Mouse (Mus musculus) T-helper 17 cell (primary cell): ENCODE measurements around the gene Chrna3.

Experiments used
- in situ Hi-C, 2 experiments: fragments of 300-600 bp; cut with MboI, MseI; formaldehyde crosslinking; loops; 1 replicate in 1 of 2; 2 replicates in 1 of 2; pipeline ENCODE4 v1.15.1; 2025; ENCODE audit warnings: high pct_unique_total_duplicates in 2 of 2

The Chrna3 gene

GRCm38 (mm10) chr9:55003609-55004008 lies 22.8 kb downstream of the Chrna3 start:
- in situ Hi-C loops, result no loop called here

DNA sequence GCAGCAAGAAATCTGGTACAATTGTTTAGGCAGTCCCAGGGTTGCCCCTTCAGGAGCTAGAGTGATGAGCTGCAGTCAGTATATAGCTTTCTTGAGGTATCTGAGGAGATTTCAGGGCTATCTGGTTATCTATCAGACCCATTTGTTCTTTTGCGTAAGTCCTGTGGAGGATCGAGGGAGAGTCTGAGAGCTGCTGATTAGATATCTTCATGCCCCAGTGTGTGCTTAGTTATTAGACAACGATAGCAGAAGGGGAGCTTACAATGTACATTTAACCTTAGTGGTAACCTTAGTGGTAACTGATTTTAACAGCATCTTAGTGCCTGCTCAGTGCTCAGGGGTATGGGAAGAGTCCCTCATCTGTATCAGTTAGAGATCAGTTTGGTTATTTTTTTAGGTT lies 30.7 kb downstream of the Chrna3 start:
- in situ Hi-C loops, result no loop called here

DNA sequence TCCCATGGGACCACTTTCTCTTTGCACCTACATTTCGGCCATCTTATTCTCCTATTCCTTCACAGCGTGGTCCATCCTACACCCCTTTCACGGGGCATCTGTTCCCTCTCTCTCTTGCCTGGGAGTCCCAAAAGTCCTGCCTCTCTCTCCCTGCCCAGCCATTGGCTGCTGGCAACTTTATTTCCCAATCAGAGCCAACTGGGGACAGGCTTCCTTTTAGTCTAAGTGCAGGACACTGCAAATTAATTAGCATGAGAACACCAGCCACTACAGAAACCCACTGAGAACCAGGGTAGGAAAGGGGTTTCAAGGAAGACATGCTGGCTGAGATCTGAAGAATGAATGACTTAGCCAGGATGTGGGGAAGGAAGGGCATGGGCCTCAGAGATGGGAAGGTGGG lies 32.0 kb downstream of the Chrna3 start:
- in situ Hi-C loops, result no loop called here

DNA sequence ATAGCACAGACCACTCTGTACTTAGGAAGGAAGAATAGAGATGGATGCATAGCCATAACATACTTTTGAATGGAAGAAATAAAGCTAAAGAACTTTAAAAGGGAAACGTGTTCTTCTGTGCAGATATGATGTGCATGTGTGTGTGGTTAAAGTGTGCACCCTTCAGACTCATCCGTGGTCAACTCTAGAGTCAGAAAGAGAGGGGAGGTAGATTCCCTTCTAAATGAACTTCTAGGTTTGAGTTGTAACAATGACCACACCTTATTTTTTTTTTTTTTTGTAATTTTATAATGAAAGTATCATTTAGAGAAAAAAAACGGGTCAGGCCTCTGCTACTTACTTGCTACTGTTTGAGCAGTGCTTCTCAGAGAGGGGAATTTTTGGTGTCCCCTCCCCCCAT lies 36.0 kb downstream of the Chrna3 start:
- in situ Hi-C loops, result no loop called here

- in situ Hi-C loops, result no loop called here
Measured at GRCm38 (mm10) chr9:54982401-54982800, 44.0 kb downstream of the Chrna3 start.

DNA sequence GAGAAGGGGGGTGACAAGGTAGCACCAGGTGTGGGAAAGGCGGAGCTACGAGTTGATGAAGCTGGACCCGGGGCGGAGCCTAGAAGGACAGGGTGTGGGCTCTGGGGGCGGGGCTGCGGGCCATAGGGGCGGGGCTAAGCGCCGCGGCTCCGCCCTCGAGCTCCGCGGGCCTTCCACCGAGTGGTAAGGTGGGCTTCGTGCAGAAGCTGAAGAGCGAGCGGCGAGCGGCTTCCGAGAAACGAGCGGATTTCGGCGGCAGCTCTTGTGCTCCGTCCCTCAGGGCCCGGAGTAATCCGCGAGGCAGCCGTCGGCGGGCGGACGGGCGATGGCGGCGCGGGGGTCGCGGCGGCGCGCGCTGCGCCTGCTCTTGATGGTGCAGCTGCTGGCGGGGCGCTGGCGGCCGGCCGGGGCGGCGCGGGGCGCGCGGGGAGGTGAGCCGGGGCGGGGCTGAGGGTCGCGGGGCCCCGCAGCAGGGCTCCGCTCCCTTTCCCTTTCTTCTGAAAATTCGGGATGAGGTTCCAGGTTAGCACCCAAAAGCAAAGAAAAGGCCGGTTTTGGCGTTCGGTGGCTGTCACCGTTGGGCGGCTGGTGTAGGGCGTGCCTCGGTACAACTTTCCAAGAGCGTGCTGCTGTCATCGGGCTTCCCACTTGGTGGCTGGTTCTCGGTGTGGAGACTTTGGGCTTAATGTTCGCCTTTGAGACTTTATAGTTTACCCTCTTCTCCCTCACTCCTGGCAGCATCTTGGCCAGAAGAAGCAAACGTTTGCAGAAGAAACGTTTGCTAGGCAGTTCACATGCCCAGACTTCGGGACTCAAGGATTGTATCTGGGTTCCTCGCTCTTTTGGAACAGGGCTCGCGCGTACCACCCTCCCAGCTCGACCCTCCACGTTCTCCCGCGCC lies 44.8 kb downstream of the Chrna3 start:
- in situ Hi-C loops, result no loop called here

- in situ Hi-C loops, result no loop called here
Measured at GRCm38 (mm10) chr9:54980674-54981073, 45.7 kb downstream of the Chrna3 start, which contains the start of gene Chrna5. Chrna5 (plus strand) TSS chr9:54980880.

DNA sequence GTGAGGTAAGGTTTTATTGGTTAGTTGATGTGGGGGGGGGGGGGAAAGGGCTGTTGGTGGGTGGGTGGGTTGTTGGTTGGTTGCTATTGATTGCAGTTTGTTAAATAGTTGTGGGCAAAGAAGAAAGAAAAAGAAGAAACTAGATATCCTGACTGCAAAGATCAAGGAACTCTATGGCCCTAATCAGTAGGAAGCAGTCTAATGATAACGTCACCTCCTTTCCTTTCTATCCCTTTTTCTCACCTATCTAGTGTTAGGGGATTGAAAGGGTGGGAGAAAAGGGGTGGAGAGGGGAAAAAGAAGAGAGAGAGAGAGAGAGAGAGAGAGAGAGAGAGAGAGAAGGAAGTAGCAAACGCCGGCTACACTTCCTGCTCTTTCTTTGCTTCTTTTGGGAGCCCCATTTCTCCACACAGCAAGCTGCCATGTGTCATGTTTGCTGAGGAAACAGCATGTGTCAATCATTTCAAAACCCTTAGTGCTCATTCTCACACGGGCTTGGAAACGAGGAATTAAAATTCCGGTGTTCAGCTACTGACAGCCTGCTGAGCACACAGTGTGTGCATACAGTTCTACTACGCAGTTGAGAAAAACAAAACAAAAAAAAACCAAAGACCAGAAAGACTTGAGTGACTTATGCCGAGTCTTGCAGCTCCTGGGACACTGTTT lies 56.3 kb downstream of the Chrna3 start:
- in situ Hi-C loops, result loop anchor here in 1 of 2 experiments (10.0 kb wide), 1 partner anchor 615 kb away; no protein-coding TSS in a partner anchor

DNA sequence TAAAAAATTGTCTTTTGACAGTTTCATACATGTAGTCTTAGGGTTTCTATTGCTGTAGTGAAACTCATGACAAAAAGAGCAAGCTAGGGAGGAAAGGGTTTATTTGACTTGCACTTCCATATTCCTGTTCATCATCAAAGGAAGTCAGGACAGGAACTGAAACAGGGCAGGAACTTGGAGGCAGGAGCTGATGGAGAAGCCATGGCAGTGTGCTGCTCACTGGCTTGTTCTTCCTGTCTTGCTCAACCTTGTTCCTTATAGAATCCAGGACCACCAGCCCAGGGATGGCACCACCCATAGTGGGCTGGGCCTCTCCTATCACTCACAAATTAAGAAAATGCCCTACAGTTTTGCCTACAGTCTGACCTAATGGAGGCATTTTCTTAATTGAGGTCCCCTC lies 62.7 kb downstream of the Chrna3 start:
- in situ Hi-C loops, result no loop called here

- in situ Hi-C loops, result no loop called here
Measured at GRCm38 (mm10) chr9:54961059-54961458, 65.3 kb downstream of the Chrna3 start.
